In the genomic region with DNA sequence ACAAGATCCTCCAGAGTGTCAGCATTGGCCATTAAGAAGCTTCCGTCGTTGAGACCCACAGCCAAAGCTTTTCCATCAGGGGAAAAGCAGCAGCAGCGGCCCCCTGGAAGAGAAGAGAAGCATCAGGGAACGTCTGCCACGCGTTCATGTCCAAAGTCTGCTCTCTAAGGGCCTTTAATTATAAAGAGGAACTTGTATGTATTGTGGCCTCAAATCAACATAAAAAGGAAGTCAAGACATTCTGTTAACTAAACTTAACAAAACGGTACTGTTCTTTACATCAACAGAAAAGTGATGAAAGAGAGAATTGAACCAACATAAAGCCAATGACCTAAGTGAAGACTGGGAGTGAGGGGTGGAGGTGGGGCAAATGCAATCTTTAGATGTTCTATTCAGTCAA, we compare ENCODE assay signal across 20 mouse cellular contexts.
"Had no signal": no experiment of that assay in that cellular context is flagged by ENCODE, and none has a peak within 500 bp of the region (broad histone marks: within the 10 kb centered on the region; RNA-seq: fewer than 3 reads in every experiment).

No protein-coding gene starts in this region.

- DNase-seq: liver, embryonic 13.5 days; liver, postnatal 0 days; lung, adult 2 months; lung, postnatal 14 days; lung, postnatal 36 days; right cerebral cortex, postnatal 14 days; thymus, adult 2 months; thymus, postnatal 25 days; thymus, postnatal 4 days had no signal

- H3K4me3 ChIP-seq: liver, embryonic 13.5 days; liver, embryonic 15.5 days; lung, embryonic 15.5 days; megakaryocyte, embryonic 14.5 days; midbrain, embryonic 13.5 days; midbrain, embryonic 15.5 days; neural tube, embryonic 13.5 days; neural tube, embryonic 15.5 days; stomach, embryonic 15.5 days had no signal

- ATAC-seq: liver, postnatal 0 days; lung, postnatal 0 days; midbrain, embryonic 13.5 days; midbrain, embryonic 15.5 days had no signal

- H3K27ac ChIP-seq: liver, embryonic 13.5 days; liver, embryonic 15.5 days; lung, embryonic 15.5 days; macrophage; midbrain, embryonic 13.5 days; midbrain, embryonic 15.5 days; neural tube, embryonic 13.5 days; neural tube, embryonic 15.5 days; stomach, embryonic 15.5 days; stomach, postnatal 0 days had no signal

- H3K27me3 ChIP-seq: liver, embryonic 13.5 days; liver, embryonic 15.5 days; lung, embryonic 15.5 days; megakaryocyte, embryonic 14.5 days; midbrain, embryonic 13.5 days; midbrain, embryonic 15.5 days; neural tube, embryonic 13.5 days; neural tube, embryonic 15.5 days; stomach, embryonic 15.5 days had no signal

- H3K36me3 ChIP-seq: liver, embryonic 13.5 days; liver, embryonic 15.5 days; lung, embryonic 15.5 days; stomach, embryonic 15.5 days had no signal

- H3K9me3 ChIP-seq: liver, embryonic 13.5 days; liver, embryonic 15.5 days; lung, embryonic 15.5 days; megakaryocyte, embryonic 14.5 days; midbrain, embryonic 13.5 days; midbrain, embryonic 15.5 days; neural tube, embryonic 13.5 days; neural tube, embryonic 15.5 days; stomach, embryonic 15.5 days had no signal

- H3K9ac ChIP-seq: liver, embryonic 13.5 days; liver, embryonic 15.5 days; liver, postnatal 0 days; lung, embryonic 15.5 days; midbrain, embryonic 13.5 days; midbrain, embryonic 15.5 days; neural tube, embryonic 13.5 days; neural tube, embryonic 15.5 days; stomach, embryonic 15.5 days had no signal

- H3K4me1 ChIP-seq: liver, embryonic 13.5 days; liver, embryonic 15.5 days; megakaryocyte, embryonic 14.5 days; midbrain, embryonic 13.5 days; midbrain, embryonic 15.5 days; neural tube, embryonic 13.5 days; neural tube, embryonic 15.5 days; stomach, embryonic 15.5 days had no signal
